Mouse (Mus musculus) cortical plate, adult 2 months (tissue): ENCODE data around the gene Xpa.
A peak's percentile ranks its signal among the peaks of the same experiment; 100 is the strongest.

ENCODE experiments used
- CTCF ChIP-seq: fragments of 200-500 bp; IDR thresholded peaks from 2 replicates; pipeline ENCODE4 v1.5.1; 2011; ENCODE audit warnings: mild to moderate bottlenecking, control low read depth, low read length; ENCODE audit not compliant: insufficient read depth; ENCODE audit errors: extremely low read depth
- POLR2A ChIP-seq: fragments of 200-500 bp; IDR thresholded peaks from 2 replicates; pipeline ENCODE4 v1.6.1; 2011; ENCODE audit warnings: mild to moderate bottlenecking, low read length, control low read depth; ENCODE audit not compliant: insufficient read depth; ENCODE audit errors: extremely low read depth

DNA sequence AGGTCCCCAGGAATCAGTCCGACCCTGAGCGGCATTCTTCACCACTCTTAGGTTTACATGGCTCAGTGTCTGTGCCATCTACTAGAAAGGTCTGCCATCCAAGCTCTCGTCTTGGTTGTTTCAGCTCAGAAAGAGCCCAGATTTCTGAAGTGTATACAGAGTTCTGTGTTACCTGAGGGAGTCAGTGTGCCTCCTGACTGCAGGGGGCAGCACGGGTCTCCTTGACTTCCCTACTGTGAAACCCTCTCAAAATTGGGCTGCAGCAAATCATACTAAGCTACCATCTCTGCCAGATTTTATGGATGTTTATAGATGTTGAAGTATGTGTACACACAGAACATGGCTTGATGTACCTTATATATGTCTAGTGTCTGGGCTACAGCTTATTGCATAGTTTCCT lies 19.8 kb downstream of the Xpa start:
- TF ChIP-seq CTCF (peak; percentile 9; the same call in 1 of the 2 replicates), POLR2A (no peak)
